Mouse (Mus musculus): Measurements from ENCODE around the gene Tcaf3. TPM values are rescaled to one million over a fixed set of nuclear protein-coding genes. Genes with fewer than 3 reads are reported as not detected.

The Tcaf3 gene
- not detected in 2 replicates for polyA plus RNA-seq (2014; fragmentation: Nextera tagmentation; extraction: Ambion mirVana)

DNA sequence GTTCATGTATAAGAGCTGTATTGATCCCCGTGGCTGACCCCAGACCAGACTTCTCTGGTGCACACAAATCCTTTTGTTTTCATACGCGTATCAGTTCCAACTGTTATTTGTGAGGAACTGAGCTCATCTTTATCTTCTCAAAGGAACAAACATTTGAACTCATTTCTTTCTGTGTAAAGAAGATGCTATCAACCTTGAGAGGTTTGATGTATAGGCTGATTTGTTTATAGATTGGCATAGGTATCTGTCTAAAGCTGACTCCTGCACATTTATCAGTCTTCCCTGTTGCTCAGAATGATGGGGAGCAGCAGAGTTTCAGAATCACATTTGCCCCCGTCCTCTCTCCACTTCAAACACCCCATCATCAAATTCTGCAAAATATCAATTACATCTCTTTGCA is at the start of gene Tcaf3:
TSS of gene Tcaf3 (minus strand) at position 101 of the 400 bp plus-strand sequence.
- ATAC-seq (ENCODE audit: low read depth), result no peak
- Histone ChIP-seq H3K4me3 (ENCODE audit: low read depth, low read length) (no peak within 1 kb of the TSS), H3K9me3 (ENCODE audit: control insufficient read depth, low read length) (no peaks in the 10 kb centered on the region), H3K27ac (ENCODE audit: low read depth, low read length) (no peak within 1 kb of the TSS), H3K4me1 (ENCODE audit: control insufficient read depth, insufficient read depth, low read length) (no peaks in the 10 kb centered on the region), H3K27me3 (ENCODE audit: control insufficient read depth, insufficient read depth, low read length) (no peaks in the 10 kb centered on the region), H3K36me3 (ENCODE audit: control insufficient read depth, insufficient read depth, low read length) (no peaks in the 10 kb centered on the region), H3K9ac (replicated peaks; ENCODE audit: low read depth, low read length) (no peak within 1 kb of the TSS), H3K4me2 (ENCODE audit: low read depth, low read length) (no peak within 1 kb of the TSS)
- WGBS, result 66% methylated on average over 4 of the region's 4 CpGs

DNA sequence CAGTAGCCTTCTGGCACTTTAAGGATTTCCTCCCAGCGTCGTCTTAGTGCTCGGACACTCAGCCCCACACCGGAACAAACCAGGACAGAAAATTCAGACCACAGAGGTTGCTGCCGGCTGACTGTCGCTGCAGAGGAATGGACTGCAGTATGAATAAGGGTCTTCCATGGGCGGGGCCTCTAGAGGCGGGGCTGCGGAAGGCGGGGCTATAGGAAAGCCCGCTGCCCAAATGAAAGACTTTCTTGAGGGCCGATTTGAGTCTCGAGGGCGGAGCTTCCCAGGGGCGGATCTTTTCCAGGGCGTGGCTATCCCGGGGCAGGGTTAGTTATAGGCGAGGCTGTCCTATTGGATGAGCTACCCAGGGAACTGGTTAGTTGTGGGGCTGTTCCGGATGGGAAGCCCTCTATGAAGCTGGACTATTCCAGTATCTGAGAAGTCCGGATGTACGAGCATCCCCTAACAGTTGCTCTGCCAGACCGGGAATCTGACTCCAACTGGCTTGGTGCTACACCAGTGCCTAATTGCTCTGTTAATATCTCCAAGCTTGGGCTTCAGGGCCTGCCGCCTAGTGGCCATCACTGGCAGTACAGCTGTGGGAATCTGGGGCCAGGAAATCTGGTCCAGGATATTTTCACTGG is 47.5 kb upstream of the Tcaf3 start, which contains the start of gene Tcaf2:
TSS of gene Tcaf2 (minus strand) at position 343 of the 638 bp plus-strand sequence.
- no peak within 1 kb of the TSS; the same call in 1 of the 2 replicates for H3K9ac ChIP-seq (replicated peaks; ENCODE audit: low read depth, low read length)
- H3K4me1 ChIP-seq (ENCODE audit: control insufficient read depth, insufficient read depth, low read length), result no peaks in the 10 kb centered on the region; the same call in 1 of the 2 replicates
- no peaks in the 10 kb centered on the region for H3K27me3 ChIP-seq (ENCODE audit: control insufficient read depth, insufficient read depth, low read length)
- no peaks in the 10 kb centered on the region for H3K9me3 ChIP-seq (ENCODE audit: control insufficient read depth, low read length)
- peak within 1 kb of the TSS; percentile 36 for H3K4me3 ChIP-seq (ENCODE audit: low read depth, low read length)
- H3K4me2 ChIP-seq (ENCODE audit: low read depth, low read length), result peak within 1 kb of the TSS; percentile 56
- H3K27ac ChIP-seq (ENCODE audit: low read depth, low read length), result no peak within 1 kb of the TSS
- H3K36me3 ChIP-seq (ENCODE audit: control insufficient read depth, insufficient read depth, low read length), result no peaks in the 10 kb centered on the region
- 0% methylated on average over 23 of the region's 23 CpGs for WGBS
- ATAC-seq (ENCODE audit: low read depth), result peak; percentile 99

DNA sequence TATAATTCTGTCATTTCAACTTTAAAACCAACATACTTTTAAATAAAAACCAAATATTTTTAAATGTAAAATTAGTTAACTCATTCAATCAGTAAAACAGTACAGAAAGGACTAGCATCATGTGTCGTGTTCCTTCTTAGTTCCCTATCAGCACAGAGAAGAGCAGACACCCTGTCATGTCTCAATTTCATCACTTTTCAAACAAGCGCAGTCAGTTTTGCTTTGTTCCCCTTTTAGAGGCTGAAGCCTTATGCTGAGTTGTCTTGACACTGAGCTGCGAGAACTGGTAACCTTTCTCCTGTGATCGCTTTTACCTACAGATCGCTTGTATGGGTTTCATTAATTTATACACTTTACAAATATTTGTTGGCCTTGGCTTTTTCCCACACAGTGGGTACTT is 36.9 kb upstream of the Tcaf3 start:
- no peak overlapping the region for H3K9ac ChIP-seq (replicated peaks; ENCODE audit: low read depth, low read length)
- H3K36me3 ChIP-seq (ENCODE audit: control insufficient read depth, insufficient read depth, low read length), result no peaks in the 10 kb centered on the region
- H3K27me3 ChIP-seq (ENCODE audit: control insufficient read depth, insufficient read depth, low read length), result no peaks in the 10 kb centered on the region
- 93% methylated on average over 5 of the region's 5 CpGs for WGBS
- H3K4me2 ChIP-seq (ENCODE audit: low read depth, low read length), result no peak overlapping the region
- no peak for ATAC-seq (ENCODE audit: low read depth)
- H3K4me1 ChIP-seq (ENCODE audit: control insufficient read depth, insufficient read depth, low read length), result no peaks in the 10 kb centered on the region
- H3K9me3 ChIP-seq (ENCODE audit: control insufficient read depth, low read length), result no peaks in the 10 kb centered on the region
- no peak overlapping the region for H3K27ac ChIP-seq (ENCODE audit: low read depth, low read length)
- H3K4me3 ChIP-seq (ENCODE audit: low read depth, low read length), result no peak overlapping the region

DNA sequence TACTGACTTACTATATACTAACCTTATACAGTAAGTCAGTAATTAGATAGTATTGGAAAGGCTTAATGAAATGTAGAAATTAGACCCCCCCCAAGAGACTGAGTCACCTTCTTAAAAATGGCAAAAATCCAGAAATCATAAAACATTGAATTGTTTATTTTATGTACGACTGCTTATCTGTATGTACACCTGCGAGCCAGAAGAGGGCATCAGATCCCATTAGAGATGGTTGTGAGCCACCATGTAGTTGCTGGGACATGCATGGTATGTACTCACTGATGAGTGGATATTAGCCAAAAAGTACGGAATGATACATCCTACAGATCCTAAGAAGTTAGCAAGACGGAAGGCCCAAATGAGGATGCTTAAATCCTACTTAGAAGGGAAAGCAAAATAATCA is 33.9 kb upstream of the Tcaf3 start:
- no peak overlapping the region for H3K27ac ChIP-seq (ENCODE audit: low read depth, low read length)
- no peak overlapping the region for H3K4me3 ChIP-seq (ENCODE audit: low read depth, low read length)
- WGBS, result 82% methylated on average over 4 of the region's 4 CpGs
- no peaks in the 10 kb centered on the region for H3K36me3 ChIP-seq (ENCODE audit: control insufficient read depth, insufficient read depth, low read length)
- H3K9ac ChIP-seq (replicated peaks; ENCODE audit: low read depth, low read length), result no peak overlapping the region
- H3K9me3 ChIP-seq (ENCODE audit: control insufficient read depth, low read length), result no peaks in the 10 kb centered on the region
- no peaks in the 10 kb centered on the region for H3K4me1 ChIP-seq (ENCODE audit: control insufficient read depth, insufficient read depth, low read length)
- H3K4me2 ChIP-seq (ENCODE audit: low read depth, low read length), result no peak overlapping the region
- H3K27me3 ChIP-seq (ENCODE audit: control insufficient read depth, insufficient read depth, low read length), result no peaks in the 10 kb centered on the region
- ATAC-seq (ENCODE audit: low read depth), result no peak

DNA sequence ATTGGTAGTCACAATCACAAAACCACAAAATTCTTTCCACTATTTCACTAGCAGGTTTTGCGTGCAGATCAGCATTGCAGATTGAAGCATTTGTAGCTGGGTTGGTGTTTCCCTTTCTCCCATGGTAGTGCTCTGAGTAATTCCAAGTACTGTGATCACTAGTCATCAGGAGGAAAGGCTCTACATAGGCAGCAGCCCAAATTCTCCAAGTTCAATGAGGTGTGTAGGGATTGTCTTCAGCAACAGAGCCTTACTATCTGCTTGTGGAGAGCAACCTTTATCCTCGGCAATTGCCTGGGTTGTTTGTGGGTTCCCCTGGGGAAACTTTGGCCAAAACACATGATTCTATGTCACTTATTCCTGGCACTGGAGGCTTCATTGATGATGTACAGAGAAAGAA is 19.4 kb upstream of the Tcaf3 start:
- no peaks in the 10 kb centered on the region for H3K9me3 ChIP-seq (ENCODE audit: control insufficient read depth, low read length)
- no peaks in the 10 kb centered on the region for H3K27me3 ChIP-seq (ENCODE audit: control insufficient read depth, insufficient read depth, low read length)
- no peaks in the 10 kb centered on the region for H3K4me1 ChIP-seq (ENCODE audit: control insufficient read depth, insufficient read depth, low read length)
- no peak overlapping the region for H3K4me3 ChIP-seq (ENCODE audit: low read depth, low read length)
- no peak overlapping the region for H3K27ac ChIP-seq (ENCODE audit: low read depth, low read length)
- WGBS, result 75% methylated on average over 2 of the region's 2 CpGs
- H3K4me2 ChIP-seq (ENCODE audit: low read depth, low read length), result no peak overlapping the region
- no peak for ATAC-seq (ENCODE audit: low read depth)
- no peak overlapping the region for H3K9ac ChIP-seq (replicated peaks; ENCODE audit: low read depth, low read length)
- H3K36me3 ChIP-seq (ENCODE audit: control insufficient read depth, insufficient read depth, low read length), result no peaks in the 10 kb centered on the region

DNA sequence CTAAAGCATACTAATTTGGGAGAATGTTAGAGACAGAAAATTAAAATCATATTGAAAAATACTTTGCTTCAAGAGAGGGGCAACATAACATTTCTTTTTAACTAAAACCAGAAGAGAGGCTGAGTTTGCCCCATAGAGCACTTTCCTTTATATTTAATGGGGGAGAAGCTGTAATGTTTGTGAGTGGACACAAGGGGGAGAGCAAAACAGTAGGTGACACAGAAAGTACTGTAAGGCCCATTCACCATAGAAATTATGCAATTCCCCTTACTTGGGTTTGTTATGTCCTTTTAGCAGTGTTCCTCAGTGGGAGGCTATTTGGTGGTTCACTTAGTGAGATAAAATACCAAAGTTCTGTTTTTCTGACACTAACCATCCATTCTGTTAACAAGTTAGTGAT is 14.7 kb upstream of the Tcaf3 start:
- Histone ChIP-seq H3K36me3 (ENCODE audit: control insufficient read depth, insufficient read depth, low read length) (no peaks in the 10 kb centered on the region), H3K4me3 (ENCODE audit: low read depth, low read length) (no peak overlapping the region), H3K9ac (replicated peaks; ENCODE audit: low read depth, low read length) (no peak overlapping the region), H3K4me1 (ENCODE audit: control insufficient read depth, insufficient read depth, low read length) (no peaks in the 10 kb centered on the region), H3K27me3 (ENCODE audit: control insufficient read depth, insufficient read depth, low read length) (no peaks in the 10 kb centered on the region), H3K27ac (ENCODE audit: low read depth, low read length) (no peak overlapping the region), H3K4me2 (ENCODE audit: low read depth, low read length) (no peak overlapping the region), H3K9me3 (ENCODE audit: control insufficient read depth, low read length) (no peaks in the 10 kb centered on the region)
- ATAC-seq (ENCODE audit: low read depth), result peak; percentile 68; the same call in 1 of the 2 replicates

DNA sequence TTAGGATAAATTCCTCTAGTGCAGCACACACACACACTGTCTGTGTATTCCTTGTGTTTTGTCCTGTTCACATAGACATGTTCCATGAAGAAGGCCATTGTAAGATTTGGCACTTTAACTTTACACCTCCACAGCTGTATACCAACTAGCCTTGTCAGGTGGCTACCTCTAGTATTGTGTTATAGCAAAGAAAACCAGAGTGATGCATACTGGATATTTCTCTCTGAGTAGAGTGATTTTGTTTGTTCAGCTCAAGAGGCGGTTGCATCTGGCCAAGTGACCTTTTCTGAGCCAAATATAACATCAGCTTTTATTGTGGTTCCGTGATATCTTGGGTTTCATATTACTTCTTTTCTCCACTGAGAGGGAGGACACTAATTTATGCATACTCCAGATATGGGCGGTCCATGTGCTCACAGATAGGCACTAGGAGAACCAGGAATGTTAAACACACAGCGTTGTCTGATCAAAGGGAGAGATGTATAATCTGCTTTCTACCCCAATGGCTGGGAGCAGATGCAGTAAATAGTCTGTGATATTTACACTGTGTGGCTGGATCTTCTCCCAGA is 13.5 kb upstream of the Tcaf3 start:
- 80% methylated on average over 4 of the region's 4 CpGs for WGBS
- no peak for ATAC-seq (ENCODE audit: low read depth)

DNA sequence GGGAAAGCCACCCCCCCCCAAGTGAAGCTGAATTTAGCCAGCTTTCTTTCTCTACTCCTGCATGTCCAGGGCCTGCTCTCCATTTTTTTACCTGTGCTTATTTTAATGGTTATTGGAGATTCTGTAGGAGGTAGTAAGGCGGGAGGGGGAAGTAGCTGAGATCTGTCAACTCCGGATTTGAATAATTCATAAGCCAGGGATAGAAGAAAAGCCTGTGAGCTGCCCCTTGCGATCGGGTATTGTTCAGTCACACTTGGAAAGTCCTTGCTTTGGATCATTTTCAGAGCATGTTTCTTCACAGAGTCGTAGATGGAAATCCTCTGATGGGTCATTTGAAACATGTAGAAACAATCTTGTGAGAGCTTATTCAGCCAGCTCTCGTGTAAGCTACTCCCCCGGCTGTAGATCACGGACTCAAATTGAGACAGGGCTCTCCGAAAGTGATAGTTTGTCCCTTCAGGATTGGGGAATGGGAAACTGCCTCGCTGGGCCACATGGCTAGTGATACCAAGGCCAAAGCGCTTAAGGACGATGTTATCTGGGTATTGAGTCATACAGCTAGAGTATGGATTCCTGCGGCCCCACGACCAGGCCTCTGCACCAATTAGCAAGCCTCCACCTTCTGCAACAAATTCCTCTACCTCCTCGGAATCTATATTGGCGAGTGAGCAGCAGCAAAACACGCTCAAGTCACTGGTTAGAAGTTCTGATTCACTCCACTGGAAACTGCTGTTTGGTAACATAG is 4.2 kb downstream of the Tcaf3 start:
- no peak for ATAC-seq (ENCODE audit: low read depth)
- H3K4me2 ChIP-seq (ENCODE audit: low read depth, low read length), result no peak overlapping the region
- 73% methylated on average over 17 of the region's 17 CpGs for WGBS
- no peaks in the 10 kb centered on the region for H3K9me3 ChIP-seq (ENCODE audit: control insufficient read depth, low read length)
- H3K9ac ChIP-seq (replicated peaks; ENCODE audit: low read depth, low read length), result no peak overlapping the region
- no peaks in the 10 kb centered on the region for H3K4me1 ChIP-seq (ENCODE audit: control insufficient read depth, insufficient read depth, low read length)
- H3K4me3 ChIP-seq (ENCODE audit: low read depth, low read length), result no peak overlapping the region
- no peaks in the 10 kb centered on the region for H3K27me3 ChIP-seq (ENCODE audit: control insufficient read depth, insufficient read depth, low read length)
- no peak overlapping the region for H3K27ac ChIP-seq (ENCODE audit: low read depth, low read length)
- H3K36me3 ChIP-seq (ENCODE audit: control insufficient read depth, insufficient read depth, low read length), result no peaks in the 10 kb centered on the region

More for the DNA sequence above, 13.5 kb upstream of the Tcaf3 start:
- no peak overlapping the region for H3K9ac ChIP-seq (replicated peaks; ENCODE audit: low read depth, low read length)
- no peaks in the 10 kb centered on the region for H3K27me3 ChIP-seq (ENCODE audit: control insufficient read depth, insufficient read depth, low read length)
- no peaks in the 10 kb centered on the region for H3K36me3 ChIP-seq (ENCODE audit: control insufficient read depth, insufficient read depth, low read length)
- no peak overlapping the region for H3K4me2 ChIP-seq (ENCODE audit: low read depth, low read length)
- H3K27ac ChIP-seq (ENCODE audit: low read depth, low read length), result no peak overlapping the region
- no peak overlapping the region for H3K4me3 ChIP-seq (ENCODE audit: low read depth, low read length)
- H3K9me3 ChIP-seq (ENCODE audit: control insufficient read depth, low read length), result no peaks in the 10 kb centered on the region
- H3K4me1 ChIP-seq (ENCODE audit: control insufficient read depth, insufficient read depth, low read length), result no peaks in the 10 kb centered on the region

DNA sequence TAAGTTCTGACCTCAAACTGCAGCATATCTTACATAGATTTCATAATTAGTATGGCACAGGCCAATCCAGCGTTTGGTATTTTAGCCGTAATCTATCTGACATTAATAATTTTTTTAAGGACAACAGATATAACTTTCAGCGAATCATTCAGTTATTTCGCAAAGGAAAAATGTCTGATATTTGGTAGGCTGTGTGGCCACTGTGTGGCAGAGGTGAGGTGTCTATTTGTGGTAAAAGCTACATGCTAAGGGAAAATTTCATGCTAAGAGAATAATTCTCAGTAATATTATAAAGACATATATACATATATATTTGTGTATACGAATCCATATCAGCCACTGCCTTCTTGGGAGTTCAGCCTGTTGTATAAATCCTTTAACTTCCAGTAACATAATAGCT is 10.9 kb downstream of the Tcaf3 start:
- Histone ChIP-seq H3K27ac (ENCODE audit: low read depth, low read length) (no peak overlapping the region), H3K27me3 (ENCODE audit: control insufficient read depth, insufficient read depth, low read length) (no peaks in the 10 kb centered on the region), H3K4me2 (ENCODE audit: low read depth, low read length) (no peak overlapping the region), H3K4me3 (ENCODE audit: low read depth, low read length) (no peak overlapping the region), H3K36me3 (ENCODE audit: control insufficient read depth, insufficient read depth, low read length) (no peaks in the 10 kb centered on the region), H3K9me3 (ENCODE audit: control insufficient read depth, low read length) (no peaks in the 10 kb centered on the region), H3K9ac (replicated peaks; ENCODE audit: low read depth, low read length) (no peak overlapping the region), H3K4me1 (ENCODE audit: control insufficient read depth, insufficient read depth, low read length) (no peaks in the 10 kb centered on the region)
- WGBS, result 88% methylated on average over 5 of the region's 5 CpGs
- ATAC-seq (ENCODE audit: low read depth), result no peak

All from neural tube, embryonic 14.5 days (tissue).